Mouse (Mus musculus) stomach, postnatal 0 days (tissue): ENCODE data around the gene Hspg2.

Experiments
- CTCF ChIP-seq: IDR thresholded peaks from 2 replicates; pipeline ENCODE4 v1.5.1; 2016; ENCODE audit warnings: antibody characterized with exemption, low read depth, mild to moderate bottlenecking, moderate library complexity
- EP300 ChIP-seq: optimal IDR thresholded peaks from 2 replicates; pipeline ENCODE3; 2016; ENCODE audit warnings: antibody characterized with exemption

- no peak for TF ChIP-seq CTCF
- no peak for TF ChIP-seq EP300
Observed at GRCm38 (mm10) chr4:137457292-137457691, 11.3 kb upstream of the Hspg2 start.
